Mouse (Mus musculus) ZHBTc4 (cell line): Measurements from ENCODE around the gene Fam169b.

ENCODE experiments used
- DNase-seq: peaks from one replicate; pipeline ENCODE4 v3.0.0-alpha.2; 2011; ENCODE audit warnings: low read depth, low spot score

The Fam169b gene

GRCm38 (mm10) chr7:68273515-68273914, at the start of gene Fam169b:
Gene Fam169b (plus strand): TSS chr7:68273839.
- no peak for DNase-seq

- DNase-seq = no peak
Observed at GRCm38 (mm10) chr7:68224006-68224405, 49.6 kb upstream of the Fam169b start.

- no peak for DNase-seq
Observed at GRCm38 (mm10) chr7:68225427-68226054, 48.1 kb upstream of the Fam169b start.

GRCm38 (mm10) chr7:68227021-68227420, 46.6 kb upstream of the Fam169b start:
- no peak for DNase-seq

- DNase-seq = no peak
Observed at GRCm38 (mm10) chr7:68227621-68228020, 46.0 kb upstream of the Fam169b start.

GRCm38 (mm10) chr7:68228491-68228890, 45.1 kb upstream of the Fam169b start:
- no peak for DNase-seq

- no peak for DNase-seq
Observed at GRCm38 (mm10) chr7:68230831-68231230, 42.8 kb upstream of the Fam169b start.

- no peak for DNase-seq
Observed at GRCm38 (mm10) chr7:68232521-68232920, 41.1 kb upstream of the Fam169b start.

GRCm38 (mm10) chr7:68233619-68234223, 39.9 kb upstream of the Fam169b start:
- peak; percentile 71 for DNase-seq

- no peak for DNase-seq
Observed at GRCm38 (mm10) chr7:68236817-68237216, 36.8 kb upstream of the Fam169b start.

- DNase-seq = peak; percentile 68
Observed at GRCm38 (mm10) chr7:68239220-68239827, 34.3 kb upstream of the Fam169b start.

GRCm38 (mm10) chr7:68241205-68241604, 32.4 kb upstream of the Fam169b start:
- DNase-seq = no peak

GRCm38 (mm10) chr7:68245681-68246080, 28.0 kb upstream of the Fam169b start:
- peak; percentile 65 for DNase-seq

- DNase-seq = no peak
Observed at GRCm38 (mm10) chr7:68246249-68246648, 27.4 kb upstream of the Fam169b start.

GRCm38 (mm10) chr7:68250411-68250810, 23.2 kb upstream of the Fam169b start:
- no peak for DNase-seq

- DNase-seq = no peak
Observed at GRCm38 (mm10) chr7:68250902-68251301, 22.7 kb upstream of the Fam169b start.

- no peak for DNase-seq
Observed at GRCm38 (mm10) chr7:68257767-68258166, 15.9 kb upstream of the Fam169b start.

- DNase-seq = no peak
Observed at GRCm38 (mm10) chr7:68258326-68259150, 15.1 kb upstream of the Fam169b start.

GRCm38 (mm10) chr7:68259523-68260081, 14.0 kb upstream of the Fam169b start:
- DNase-seq = peak; percentile 94

GRCm38 (mm10) chr7:68262612-68263200, 10.9 kb upstream of the Fam169b start:
- DNase-seq = no peak

- DNase-seq = no peak
Observed at GRCm38 (mm10) chr7:68263346-68264027, 10.2 kb upstream of the Fam169b start.
